Mouse (Mus musculus) duodenum, adult 2 months (tissue): ENCODE results near the gene Tubg2. TPM values are rescaled to one million over a fixed set of nuclear protein-coding genes. Genes with fewer than 3 reads are reported as not detected.

ENCODE experiments used
- polyA plus RNA-seq: library from polyadenylated mRNA; depleted of rRNA; stranded (reverse); fragments of >200 nt; gene quantifications from 2 replicates; pipeline ENCODE4 v1.2.3, GENCODE M21; 2012; ENCODE audit warnings: low replicate concordance; rRNA removed

Gene Tubg2
- 1.4 and 1.8 TPM in 2 replicates for polyA plus RNA-seq

DNA sequence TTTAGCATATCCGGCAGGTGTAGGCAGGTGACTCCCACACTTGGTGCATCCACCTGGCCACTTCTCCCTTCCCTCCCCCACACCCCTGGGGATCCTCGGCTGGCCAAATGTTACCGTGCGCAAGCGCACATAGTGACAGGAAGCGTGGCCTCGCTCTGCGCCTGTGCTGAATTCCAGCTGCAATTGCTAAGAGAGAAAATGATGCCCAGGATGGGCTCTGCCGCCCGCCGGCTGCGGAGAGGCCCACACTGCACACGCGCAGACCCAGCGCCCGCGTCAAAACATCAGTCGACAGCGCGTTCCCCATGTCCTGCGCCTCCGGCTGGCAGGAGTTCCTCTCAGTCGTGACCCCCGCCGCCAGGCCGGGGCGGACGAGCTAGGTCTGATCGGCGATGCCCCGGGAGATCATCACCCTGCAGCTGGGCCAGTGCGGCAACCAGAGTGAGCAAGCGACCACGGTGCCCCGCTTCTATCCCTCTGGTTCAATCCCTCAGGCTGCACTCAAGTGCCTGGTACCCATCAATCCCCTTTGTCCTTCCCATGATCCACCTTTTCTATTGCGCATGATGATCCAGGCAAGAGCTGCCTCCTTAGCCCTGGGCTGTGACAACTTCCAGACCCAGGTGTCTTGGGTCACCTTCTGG lies at the start of gene Tubg2:
Gene Tubg2, plus strand, starts transcription at position 180 of the 644 bp plus-strand sequence.

GRCm38 (mm10) chr11:101119761-101120544 lies 35.8 kb upstream of the Tubg2 start, which contains the start of the genes Retreg3 and Tubg1:
Retreg3 (minus strand) TSS chr11:101119893.
Tubg1 (plus strand) TSS chr11:101119938.

GRCm38 (mm10) chr11:101170354-101170810 lies 14.7 kb downstream of the Tubg2 start, which contains the start of gene Cntnap1:
Cntnap1 (plus strand) TSS chr11:101170523.

GRCm38 (mm10) chr11:101170811-101171610 lies 15.3 kb downstream of the Tubg2 start, which contains the start of gene Plekhh3:
Plekhh3 (minus strand) TSS chr11:101171351.

GRCm38 (mm10) chr11:101174851-101175628 lies 19.3 kb downstream of the Tubg2 start, which contains the start of gene Ccr10:
Ccr10 (minus strand) TSS chr11:101175443.

Other genes with a start within 250 kb of the Tubg2 start
- 48.3 and 72.0 TPM in 2 replicates for gene Stat3, start 216.4 kb upstream of the Tubg2 start, polyA plus RNA-seq
- gene Cavin1, start 185.0 kb upstream of the Tubg2 start, polyA plus RNA-seq: 27.3 and 28.8 TPM in 2 replicates
- gene Atp6v0a1, start 146.5 kb upstream of the Tubg2 start, polyA plus RNA-seq: 75.6 and 77.5 TPM in 2 replicates
- gene Naglu, start 85.9 kb upstream of the Tubg2 start, polyA plus RNA-seq: 18.0 and 24.9 TPM in 2 replicates
- 0.22 TPM in 1 of 2 replicates, not detected in the other for gene Hsd17b1, start 77.5 kb upstream of the Tubg2 start, polyA plus RNA-seq
- gene Coasy, start 73.3 kb upstream of the Tubg2 start, polyA plus RNA-seq: 52.0 and 53.1 TPM in 2 replicates
- 55.4 and 114 TPM in 2 replicates for gene Mlx, start 68.6 kb upstream of the Tubg2 start, polyA plus RNA-seq
- 0.21 and 0.25 TPM in 2 replicates for gene Psmc3ip, start 60.5 kb upstream of the Tubg2 start, polyA plus RNA-seq
- 34.1 and 45.4 TPM in 2 replicates for gene Retreg3, start 36.0 kb upstream of the Tubg2 start, polyA plus RNA-seq
- 12.9 and 14.6 TPM in 2 replicates for gene Tubg1, start 36.0 kb upstream of the Tubg2 start, polyA plus RNA-seq
- gene Cntnap1, start 14.6 kb downstream of the Tubg2 start, polyA plus RNA-seq: 2.5 and 3.7 TPM in 2 replicates
- 49.1 and 101 TPM in 2 replicates for gene Plekhh3, start 15.4 kb downstream of the Tubg2 start, polyA plus RNA-seq
- gene Ccr10, start 19.5 kb downstream of the Tubg2 start, polyA plus RNA-seq: 17.2 and 32.6 TPM in 2 replicates
- 16.0 and 18.3 TPM in 2 replicates for gene Ezh1, start 70.6 kb downstream of the Tubg2 start, polyA plus RNA-seq
- gene Ramp2, start 90.1 kb downstream of the Tubg2 start, polyA plus RNA-seq: 30.1 and 31.9 TPM in 2 replicates
- gene Vps25, start 97.8 kb downstream of the Tubg2 start, polyA plus RNA-seq: 87.6 and 146 TPM in 2 replicates
- gene Wnk4, start 104.7 kb downstream of the Tubg2 start, polyA plus RNA-seq: 5.5 and 6.8 TPM in 2 replicates
- 0.22 and 0.28 TPM in 2 replicates for gene Cntd1, start 123.1 kb downstream of the Tubg2 start, polyA plus RNA-seq
- 579 and 638 TPM in 2 replicates for gene Coa3, start 123.2 kb downstream of the Tubg2 start, polyA plus RNA-seq
- gene Becn1, start 146.4 kb downstream of the Tubg2 start, polyA plus RNA-seq: 87.7 and 128 TPM in 2 replicates
- gene Psme3, start 160.3 kb downstream of the Tubg2 start, polyA plus RNA-seq: 22.3 and 29.3 TPM in 2 replicates
- gene Aoc2, start 169.2 kb downstream of the Tubg2 start, polyA plus RNA-seq: 5.0 TPM in 2 replicates
- 5.4 and 11.8 TPM in 2 replicates for gene Aoc3, start 174.7 kb downstream of the Tubg2 start, polyA plus RNA-seq
- 9.9 and 11.1 TPM in 2 replicates for gene G6pc, start 211.7 kb downstream of the Tubg2 start, polyA plus RNA-seq